Mouse (Mus musculus): Measurements from ENCODE around the gene Gm20388. TPM values are rescaled to one million over a fixed set of nuclear protein-coding genes. Genes with fewer than 3 reads are reported as not detected.

The Gm20388 gene
- polyA plus RNA-seq, 1 experiment from 2014 or later = 5.5 TPM

DNA sequence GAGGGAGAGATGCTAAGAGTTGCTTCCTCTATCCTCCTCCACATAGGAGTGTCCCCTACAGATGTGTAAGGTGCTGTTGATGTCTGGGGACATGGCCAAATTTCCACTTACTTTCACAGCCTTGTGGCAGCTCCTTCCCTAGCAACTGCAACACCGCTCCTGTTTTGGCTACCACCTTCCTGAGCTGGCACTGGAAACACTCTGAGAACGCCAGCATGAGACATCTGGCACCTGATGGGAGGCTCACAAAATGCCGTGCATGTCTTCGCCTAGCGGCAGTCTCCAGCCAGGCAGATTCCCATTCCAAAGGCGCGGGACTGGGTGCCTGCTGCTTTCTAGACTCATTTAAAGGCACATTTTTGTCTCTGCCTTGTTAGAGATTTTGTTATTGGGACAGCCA is 226.0 kb downstream of the Gm20388 start:
- H3K27ac ChIP-seq = 0 out of 2 replicates have a peak overlapping the region, but pooled peaks have one; percentile 19
- no peaks in the 10 kb centered on the region for H3K36me3 ChIP-seq
- 58% methylated on average over 7 of the region's 7 CpGs for WGBS
- no peak overlapping the region for H3K9ac ChIP-seq
- no peak overlapping the region for H3K4me3 ChIP-seq
- no peak for ATAC-seq (ENCODE audit: borderline replicate concordance, extremely low read depth, low FRiP score, low TSS enrichment)
- H3K27me3 ChIP-seq = peaks cover 32% of the 10 kb centered on the region
- H3K4me1 ChIP-seq = peaks cover 19% of the 10 kb centered on the region
- H3K4me2 ChIP-seq = no peak overlapping the region
- no peaks in the 10 kb centered on the region for H3K9me3 ChIP-seq

DNA sequence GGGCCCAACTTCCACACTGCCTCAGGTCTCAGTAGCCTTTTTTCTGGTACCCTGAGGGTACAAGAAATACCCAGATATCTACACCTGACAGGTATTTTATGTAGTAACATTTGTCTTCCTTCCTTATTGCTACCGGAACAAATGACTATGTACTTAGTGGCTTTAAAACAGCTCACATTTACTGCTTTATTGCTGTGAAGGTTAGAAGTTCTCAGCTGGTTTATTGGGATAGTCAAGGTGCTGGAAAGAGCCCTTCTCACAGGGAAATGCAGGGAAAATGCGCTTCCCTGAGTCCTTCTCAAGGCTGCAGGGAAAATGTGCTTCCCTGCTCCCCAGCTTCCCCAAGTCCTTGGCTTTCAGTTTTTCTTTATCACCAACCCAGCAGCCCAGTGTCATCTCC is 228.3 kb downstream of the Gm20388 start:
- no peak for ATAC-seq (ENCODE audit: borderline replicate concordance, extremely low read depth, low FRiP score, low TSS enrichment)
- no peak overlapping the region for H3K9ac ChIP-seq
- no peak overlapping the region for H3K4me2 ChIP-seq
- no peaks in the 10 kb centered on the region for H3K9me3 ChIP-seq
- no peaks in the 10 kb centered on the region for H3K36me3 ChIP-seq
- WGBS = 88% methylated on average over 2 of the region's 2 CpGs
- H3K27ac ChIP-seq = no peak overlapping the region
- peaks cover 32% of the 10 kb centered on the region for H3K27me3 ChIP-seq
- H3K4me3 ChIP-seq = no peak overlapping the region
- peaks cover 19% of the 10 kb centered on the region for H3K4me1 ChIP-seq

- ATAC-seq (ENCODE audit: borderline replicate concordance, extremely low read depth, low FRiP score, low TSS enrichment) = no peak
- H3K4me2 ChIP-seq = no peak overlapping the region
- H3K9ac ChIP-seq = no peak overlapping the region
- 41% methylated on average over 3 of the region's 3 CpGs for WGBS
- no peaks in the 10 kb centered on the region for H3K9me3 ChIP-seq
- peaks cover 24% of the 10 kb centered on the region for H3K4me1 ChIP-seq
- no peak overlapping the region for H3K4me3 ChIP-seq
- no peak overlapping the region for H3K27ac ChIP-seq
- H3K27me3 ChIP-seq = peaks cover 41% of the 10 kb centered on the region
- H3K36me3 ChIP-seq = no peaks in the 10 kb centered on the region
Measured at GRCm38 (mm10) chr8:120140769-120141168, 230.1 kb downstream of the Gm20388 start.

GRCm38 (mm10) chr8:120143911-120144651 is 233.4 kb downstream of the Gm20388 start:
- Histone ChIP-seq H3K9ac (no peak overlapping the region), H3K4me1 (peaks cover 20% of the 10 kb centered on the region), H3K4me2 (no peak overlapping the region), H3K27me3 (peaks cover 22% of the 10 kb centered on the region; the same call in 1 of the 2 replicates), H3K36me3 (no peaks in the 10 kb centered on the region), H3K9me3 (no peaks in the 10 kb centered on the region), H3K4me3 (no peak overlapping the region), H3K27ac (peak overlapping the region; percentile 86; the same call in 1 of the 2 replicates)
- no peak for ATAC-seq (ENCODE audit: borderline replicate concordance, extremely low read depth, low FRiP score, low TSS enrichment)
- 61% methylated on average over 15 of the region's 15 CpGs for WGBS

DNA sequence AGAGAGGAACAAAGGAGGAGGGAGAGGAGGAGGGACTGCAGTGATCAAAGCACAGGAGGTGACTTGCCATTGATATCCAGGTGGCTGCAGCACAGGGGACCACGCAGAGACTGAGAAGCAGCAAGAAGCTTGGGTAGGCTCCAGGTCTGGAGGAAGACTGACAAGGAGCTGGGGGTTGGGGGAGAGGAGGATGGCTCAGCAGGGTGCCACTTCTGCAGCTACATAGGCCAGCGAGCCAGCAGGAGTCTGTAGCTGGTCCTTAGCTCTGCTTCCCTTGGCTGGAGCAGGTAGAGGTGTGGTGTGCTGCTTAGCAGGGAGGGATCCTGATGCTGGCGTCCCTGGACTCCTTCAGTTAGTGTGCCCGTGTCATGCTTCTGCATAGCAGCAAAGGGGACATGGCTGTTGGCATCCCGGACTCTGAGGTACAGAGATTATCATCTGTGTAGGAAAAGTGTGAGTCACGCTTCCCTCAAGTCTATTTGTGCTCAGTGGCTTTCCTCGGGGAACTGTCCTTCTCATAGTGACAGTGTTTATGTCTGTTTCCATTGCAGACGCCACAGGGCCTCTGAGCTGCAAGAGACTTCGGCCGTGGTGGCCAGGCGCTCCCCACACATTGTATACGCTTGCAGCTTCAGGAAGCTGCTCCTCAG is 234.1 kb downstream of the Gm20388 start:
- H3K27me3 ChIP-seq = peaks cover 15% of the 10 kb centered on the region; the same call in 1 of the 2 replicates
- H3K4me1 ChIP-seq = peaks cover 20% of the 10 kb centered on the region
- peak overlapping the region; percentile 86 for H3K27ac ChIP-seq
- peak; percentile 56 for ATAC-seq (ENCODE audit: borderline replicate concordance, extremely low read depth, low FRiP score, low TSS enrichment)
- H3K9me3 ChIP-seq = no peaks in the 10 kb centered on the region
- H3K4me2 ChIP-seq = no peak overlapping the region
- WGBS = 38% methylated on average over 12 of the region's 12 CpGs
- H3K9ac ChIP-seq = no peak overlapping the region
- H3K36me3 ChIP-seq = no peaks in the 10 kb centered on the region
- no peak overlapping the region for H3K4me3 ChIP-seq

DNA sequence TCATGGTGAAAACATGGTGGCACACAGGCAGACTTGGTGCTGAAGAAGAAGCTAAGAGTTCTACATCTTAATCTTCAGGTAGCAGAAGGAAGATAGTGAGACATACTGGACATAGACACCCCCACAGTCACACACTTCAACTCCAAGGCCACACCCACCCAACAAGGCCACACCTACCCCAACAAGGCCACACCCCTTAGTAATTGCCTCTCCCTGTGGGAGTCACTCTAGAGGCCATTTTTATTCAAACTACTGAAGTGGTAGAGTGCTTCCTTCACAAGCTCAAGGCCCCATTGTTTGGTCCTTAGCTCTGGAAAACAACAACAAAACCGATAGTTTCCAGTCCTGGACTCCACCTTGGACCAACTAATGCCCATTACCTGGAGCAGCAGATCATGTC is 235.4 kb downstream of the Gm20388 start:
- WGBS = 72% methylated on average over 1 of the region's 1 CpGs
- ATAC-seq (ENCODE audit: borderline replicate concordance, extremely low read depth, low FRiP score, low TSS enrichment) = no peak
- H3K4me2 ChIP-seq = no peak overlapping the region
- H3K27ac ChIP-seq = no peak overlapping the region
- no peak overlapping the region for H3K9ac ChIP-seq
- H3K9me3 ChIP-seq = no peaks in the 10 kb centered on the region
- peaks cover 10% of the 10 kb centered on the region for H3K4me1 ChIP-seq
- no peaks in the 10 kb centered on the region for H3K36me3 ChIP-seq
- no peak overlapping the region for H3K4me3 ChIP-seq
- H3K27me3 ChIP-seq = peaks cover 19% of the 10 kb centered on the region; the same call in 1 of the 2 replicates

DNA sequence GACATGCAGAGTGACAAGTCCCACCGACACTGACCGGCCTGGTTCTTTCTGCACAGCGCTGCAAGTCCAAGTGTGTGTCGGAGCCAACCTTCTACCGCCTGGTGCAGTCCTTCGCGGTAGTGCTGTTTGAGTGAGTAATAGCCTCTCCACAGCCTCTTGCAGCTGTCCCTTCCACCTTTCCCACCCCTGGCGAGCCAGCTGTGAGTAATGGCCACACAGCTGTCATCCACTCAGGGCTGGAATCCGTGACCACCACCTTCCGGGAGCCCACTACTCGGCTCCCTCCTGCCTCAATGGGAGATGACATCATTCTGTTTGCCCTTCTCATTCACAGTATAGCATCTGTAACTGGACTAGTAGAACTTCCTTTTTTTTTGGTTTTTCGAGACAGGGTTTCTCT is 239.4 kb downstream of the Gm20388 start:
- Histone ChIP-seq H3K27ac (no peak overlapping the region), H3K9me3 (no peaks in the 10 kb centered on the region), H3K4me1 (peaks cover 3% of the 10 kb centered on the region; the same call in 1 of the 2 replicates), H3K4me2 (no peak overlapping the region), H3K9ac (no peak overlapping the region), H3K27me3 (0 out of 2 replicates have a peak, but pooled peaks cover 7% of the 10 kb centered on the region), H3K4me3 (no peak overlapping the region), H3K36me3 (no peaks in the 10 kb centered on the region)
- no peak for ATAC-seq (ENCODE audit: borderline replicate concordance, extremely low read depth, low FRiP score, low TSS enrichment)
- 41% methylated on average over 12 of the region's 12 CpGs for WGBS

DNA sequence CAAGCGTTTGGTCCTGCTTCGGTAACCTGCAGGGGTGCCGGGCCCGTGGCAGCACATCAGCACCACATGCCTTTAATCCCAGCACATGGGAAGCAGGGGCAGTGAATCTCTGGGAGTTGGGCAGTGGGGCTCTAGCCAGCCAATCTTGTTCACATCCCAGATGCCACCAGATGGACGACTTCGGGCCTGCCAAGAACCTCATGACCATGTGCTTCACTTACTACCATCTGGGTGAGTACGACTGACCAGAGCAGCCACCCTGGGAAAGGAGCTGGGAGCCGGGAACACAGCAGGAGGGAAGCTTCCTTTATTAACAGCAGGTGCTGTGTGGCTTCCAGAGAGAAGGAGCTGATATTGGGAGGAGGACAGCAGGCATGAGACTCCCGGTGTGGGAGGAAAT is 240.5 kb downstream of the Gm20388 start:
- Histone ChIP-seq H3K9me3 (no peaks in the 10 kb centered on the region), H3K4me3 (no peak overlapping the region), H3K4me1 (no peaks in the 10 kb centered on the region), H3K27me3 (0 out of 2 replicates have a peak, but pooled peaks cover 7% of the 10 kb centered on the region), H3K4me2 (no peak overlapping the region), H3K36me3 (no peaks in the 10 kb centered on the region), H3K27ac (no peak overlapping the region), H3K9ac (no peak overlapping the region)
- WGBS = 63% methylated on average over 9 of the region's 9 CpGs
- ATAC-seq (ENCODE audit: borderline replicate concordance, extremely low read depth, low FRiP score, low TSS enrichment) = no peak

GRCm38 (mm10) chr8:120152636-120153035 is 242.0 kb downstream of the Gm20388 start:
- no peaks in the 10 kb centered on the region for H3K4me1 ChIP-seq
- H3K36me3 ChIP-seq = no peaks in the 10 kb centered on the region
- peak overlapping the region; percentile 69 for H3K27ac ChIP-seq
- H3K9me3 ChIP-seq = no peaks in the 10 kb centered on the region
- H3K4me3 ChIP-seq = no peak overlapping the region
- H3K9ac ChIP-seq = no peak overlapping the region
- 0 out of 2 replicates have a peak, but pooled peaks cover 7% of the 10 kb centered on the region for H3K27me3 ChIP-seq
- 46% methylated on average over 7 of the region's 7 CpGs for WGBS
- no peak; the same call in 1 of the 2 replicates for ATAC-seq (ENCODE audit: borderline replicate concordance, extremely low read depth, low FRiP score, low TSS enrichment)
- no peak overlapping the region for H3K4me2 ChIP-seq

DNA sequence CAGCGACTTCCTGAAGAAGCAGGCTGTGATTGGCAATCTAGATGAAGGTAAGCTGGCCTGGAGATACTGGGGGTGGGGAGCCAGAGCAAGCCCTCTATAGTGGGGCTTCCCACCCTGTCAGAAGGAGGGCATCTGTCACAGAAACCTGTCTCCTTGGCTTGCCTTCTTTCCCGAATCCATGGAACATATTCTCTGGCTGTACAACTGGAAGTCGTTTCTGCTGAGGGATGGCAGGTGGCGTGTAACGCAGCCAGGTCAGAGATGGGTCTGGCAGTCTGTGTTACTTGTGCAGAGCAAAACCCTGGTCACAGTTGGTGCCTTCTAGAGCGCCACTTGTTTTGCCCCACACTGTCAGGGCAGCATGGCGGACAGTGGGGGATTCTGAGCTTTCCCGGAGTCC is 249.7 kb downstream of the Gm20388 start:
- WGBS = 70% methylated on average over 8 of the region's 8 CpGs
- Histone ChIP-seq H3K4me3 (no peak overlapping the region), H3K9ac (no peak overlapping the region), H3K4me2 (no peak overlapping the region), H3K27me3 (peaks cover 8% of the 10 kb centered on the region; the same call in 1 of the 2 replicates), H3K27ac (no peak overlapping the region), H3K9me3 (no peaks in the 10 kb centered on the region), H3K36me3 (no peaks in the 10 kb centered on the region), H3K4me1 (peaks cover 7% of the 10 kb centered on the region; the same call in 1 of the 2 replicates)
- no peak for ATAC-seq (ENCODE audit: borderline replicate concordance, extremely low read depth, low FRiP score, low TSS enrichment)

DNA sequence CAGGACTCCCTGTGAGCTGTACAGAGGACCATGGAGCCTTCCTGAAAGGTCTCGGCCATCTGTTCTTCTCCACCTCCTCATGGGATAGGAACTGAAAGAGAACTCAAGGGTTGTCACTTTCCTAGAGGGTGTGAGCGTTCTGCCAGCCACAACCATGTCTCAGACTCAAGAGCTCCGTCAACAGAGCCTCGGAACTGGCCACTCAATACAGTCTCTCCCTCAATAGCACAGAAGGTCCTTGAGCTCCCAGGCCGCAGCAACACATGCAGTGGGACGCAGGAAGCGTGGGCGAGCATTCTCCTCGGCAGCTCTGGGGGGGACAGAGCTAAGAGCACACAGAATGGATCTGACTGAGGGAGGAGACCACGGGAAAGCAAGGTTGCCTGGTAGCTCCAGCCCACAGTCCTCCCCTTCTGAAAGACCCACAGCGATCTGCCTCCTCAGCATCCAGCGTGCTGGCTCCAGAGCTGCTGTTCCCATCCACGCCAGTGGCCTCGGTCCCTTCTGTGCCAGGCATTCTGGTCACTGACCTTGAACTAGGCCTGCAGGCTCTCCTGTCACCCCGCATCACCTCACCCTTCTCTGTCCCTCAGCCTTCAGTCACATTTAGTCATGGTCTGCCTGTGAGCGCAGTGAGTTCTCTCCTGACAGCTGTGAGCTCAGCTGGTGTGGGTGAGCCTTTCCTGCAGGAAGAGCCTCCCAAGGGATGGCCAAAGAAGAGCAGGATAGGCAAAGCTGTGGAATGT is 251.2 kb downstream of the Gm20388 start:
- WGBS = 61% methylated on average over 16 of the region's 16 CpGs

More for the DNA sequence above, 251.2 kb downstream of the Gm20388 start:
- no peak overlapping the region for H3K27ac ChIP-seq
- H3K4me1 ChIP-seq = peaks cover 7% of the 10 kb centered on the region; the same call in 1 of the 2 replicates
- ATAC-seq (ENCODE audit: borderline replicate concordance, extremely low read depth, low FRiP score, low TSS enrichment) = no peak
- no peak overlapping the region for H3K4me2 ChIP-seq
- no peak overlapping the region for H3K9ac ChIP-seq
- peaks cover 8% of the 10 kb centered on the region; the same call in 1 of the 2 replicates for H3K27me3 ChIP-seq
- H3K4me3 ChIP-seq = no peak overlapping the region
- no peaks in the 10 kb centered on the region for H3K36me3 ChIP-seq
- H3K9me3 ChIP-seq = no peaks in the 10 kb centered on the region

Data from lung, embryonic 15.5 days (tissue).